Mouse (Mus musculus): ENCODE results near the gene Lcp1.
"Not testable (repeated sequence)": the region's sequence is repeated elsewhere in the genome, so short reads cannot be mapped to it uniquely, and the experiment has no call there.

Lcp1 gene

DNA sequence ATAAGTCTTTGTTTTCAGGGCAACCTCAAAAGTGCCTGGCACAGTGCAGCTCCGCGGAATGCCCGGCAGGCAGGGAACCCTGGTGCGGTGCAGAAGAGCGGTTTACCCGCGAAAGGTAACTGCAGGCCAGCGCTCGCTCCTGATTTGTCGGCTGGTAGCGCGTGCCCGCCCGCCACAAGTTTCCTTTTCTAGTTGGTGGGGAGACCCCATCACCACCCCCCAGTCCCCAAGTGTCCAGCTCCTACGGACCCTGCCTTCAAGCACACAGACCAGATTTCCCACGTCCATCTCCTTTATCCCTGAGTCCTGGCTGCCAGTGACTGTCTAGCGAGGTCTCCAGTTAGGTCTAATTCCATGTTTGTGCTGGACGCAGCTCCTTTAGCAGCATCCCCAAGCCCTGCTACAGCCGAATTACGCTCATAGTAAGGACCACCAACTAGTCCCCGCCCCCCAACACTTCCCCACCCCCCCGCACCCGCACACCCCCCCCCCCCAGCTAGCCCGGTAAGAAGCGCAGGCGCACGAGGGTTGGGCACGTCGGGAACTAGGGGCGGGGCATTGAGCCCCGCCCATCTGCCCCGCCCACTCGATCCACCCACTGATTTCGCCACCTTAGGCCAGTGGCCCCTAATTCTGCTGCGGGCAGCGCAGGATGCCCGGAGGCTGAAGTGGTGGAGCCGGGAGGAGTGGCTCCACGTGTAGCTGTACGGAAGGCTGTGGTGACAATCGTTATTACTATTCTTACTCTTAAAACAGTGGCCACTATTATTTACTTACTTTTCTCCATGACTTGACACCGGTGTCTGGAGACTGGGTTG is at the start of gene Lcp1, which contains the start of gene Lrrc63:
Gene Lcp1, plus strand, starts transcription at position 601 of the 818 bp plus-strand sequence.
Gene Lrrc63, minus strand, starts transcription at position 381 of the 818 bp plus-strand sequence.
- peak; percentile 85 for DNase-seq

DNA sequence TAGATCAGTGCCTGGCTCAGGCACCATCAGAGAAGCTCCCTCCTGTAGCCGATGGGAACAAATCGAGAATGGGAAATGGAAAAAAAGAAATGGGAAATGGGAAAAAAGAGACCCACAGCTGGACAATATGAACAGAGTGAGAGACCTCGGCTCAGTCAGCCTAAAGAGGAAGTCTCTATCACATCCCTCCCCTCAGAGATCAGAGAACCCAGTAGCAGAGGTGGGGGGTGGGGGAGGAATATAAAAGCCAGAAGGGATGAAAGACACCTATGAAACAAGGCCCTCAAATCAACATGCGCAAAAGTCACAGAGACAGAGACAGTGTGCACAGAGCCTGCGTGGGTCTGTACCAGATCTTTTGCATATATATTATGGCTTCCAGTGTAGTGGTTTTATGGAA is 27.9 kb upstream of the Lcp1 start:
- DNase-seq = no peak

DNA sequence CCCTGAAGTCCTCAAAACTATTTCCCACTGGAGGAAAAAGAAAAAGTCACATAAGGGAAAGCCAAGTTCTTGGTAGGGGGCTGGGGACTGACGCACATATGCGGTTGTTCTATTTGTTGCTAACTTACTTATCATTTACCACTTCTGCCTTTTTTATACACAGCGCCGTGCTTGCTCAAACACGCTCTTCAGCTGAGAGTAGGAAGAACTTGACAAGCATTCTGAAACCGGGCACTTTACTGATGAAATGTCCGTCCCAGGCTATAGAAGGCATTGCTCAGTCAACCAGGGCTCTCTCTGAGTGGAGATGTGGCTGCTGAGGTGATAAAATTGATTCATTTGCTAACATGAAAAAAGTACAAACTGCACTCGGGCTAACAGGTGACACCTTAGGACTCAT is 9.2 kb upstream of the Lcp1 start:
- DNase-seq = no peak

DNA sequence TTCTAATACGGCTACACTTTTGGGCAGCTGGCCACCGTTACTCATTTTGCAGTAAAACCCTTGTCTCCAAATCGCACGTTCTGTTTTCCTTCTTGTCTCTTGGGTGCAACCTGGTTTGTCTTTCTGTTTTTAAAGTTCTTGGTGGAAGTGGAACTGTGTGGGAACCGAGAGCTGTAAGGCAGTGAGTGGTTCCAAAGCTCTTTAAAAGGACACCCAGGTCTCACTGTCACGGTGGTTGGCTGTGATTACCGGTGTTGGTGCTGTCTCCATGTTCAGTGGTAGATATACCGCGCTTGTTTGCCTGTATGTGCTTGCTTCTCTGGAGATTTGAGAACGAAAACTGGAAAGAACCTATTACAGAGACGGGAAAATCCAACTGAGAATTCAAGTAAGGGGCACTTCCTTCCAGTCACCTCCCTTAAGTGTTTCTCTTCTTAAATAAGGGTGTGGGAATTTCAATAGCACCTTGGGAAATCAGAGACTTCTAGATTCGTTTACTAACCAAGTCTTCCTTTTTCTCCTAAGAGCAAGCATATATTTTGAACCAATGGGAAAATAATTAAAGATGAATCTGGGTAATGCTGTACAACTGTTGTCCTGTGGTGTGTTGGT is 529 bp downstream of the Lcp1 start:
- no peak for DNase-seq

DNA sequence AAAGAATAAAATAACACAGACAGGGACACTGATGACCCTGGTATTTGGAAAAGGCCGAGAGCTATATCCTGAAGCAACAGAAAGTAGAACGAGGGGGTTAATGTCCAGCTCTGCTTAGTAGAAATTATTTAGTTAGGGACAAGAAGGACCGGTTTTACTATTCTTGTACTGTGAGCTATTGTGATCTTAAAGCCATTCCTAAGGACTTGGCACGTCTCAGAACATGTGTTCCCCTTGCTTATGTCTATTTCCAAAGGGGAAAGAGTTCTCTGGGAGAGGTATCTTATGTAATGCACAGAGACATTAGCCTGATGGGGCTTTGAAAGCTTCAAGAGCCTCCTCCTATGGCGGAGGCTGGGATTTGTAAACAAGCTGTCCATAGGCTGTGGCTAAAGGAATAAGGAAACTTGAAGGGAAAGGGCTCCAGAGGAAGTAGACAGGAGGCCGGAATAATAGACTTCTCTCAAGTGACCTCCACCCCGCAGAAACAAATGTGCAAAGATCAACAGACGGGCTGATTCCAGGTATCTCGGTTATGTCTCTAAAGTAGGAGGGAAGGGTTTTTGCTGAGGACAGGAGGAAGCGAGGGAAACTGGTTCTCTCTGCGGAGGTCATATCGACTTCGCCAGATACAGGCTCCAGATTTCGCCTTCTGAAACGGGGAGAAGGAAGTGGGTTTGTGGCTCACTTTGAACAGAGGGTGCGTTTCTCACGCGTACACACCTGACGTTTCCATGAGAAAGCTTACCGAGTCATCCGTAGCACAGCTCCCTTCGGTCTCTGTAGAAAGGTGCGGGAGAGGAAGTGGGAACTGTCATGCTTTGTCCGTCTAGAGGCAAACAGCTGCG is 5.4 kb downstream of the Lcp1 start:
- DNase-seq = peak; percentile 25

DNA sequence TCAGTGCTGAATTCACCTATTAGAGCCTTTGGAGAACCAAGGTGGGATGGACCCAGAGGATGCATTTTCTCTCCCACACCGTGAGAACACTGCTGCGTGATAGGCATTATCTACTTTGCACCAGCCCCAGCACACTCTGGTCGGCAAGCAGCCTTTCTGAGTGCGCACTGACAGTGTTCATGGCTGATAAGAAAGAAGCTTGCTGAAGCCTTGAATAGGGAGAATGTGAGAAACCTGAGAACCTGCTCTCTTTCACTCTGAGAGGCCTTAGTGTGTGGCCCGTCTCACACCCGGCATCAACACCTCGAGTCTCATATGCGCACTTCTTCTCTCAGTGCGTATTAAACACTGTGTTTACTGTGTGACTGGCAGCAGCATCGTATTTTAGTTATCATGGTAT is 7.6 kb downstream of the Lcp1 start:
- no peak for DNase-seq

DNA sequence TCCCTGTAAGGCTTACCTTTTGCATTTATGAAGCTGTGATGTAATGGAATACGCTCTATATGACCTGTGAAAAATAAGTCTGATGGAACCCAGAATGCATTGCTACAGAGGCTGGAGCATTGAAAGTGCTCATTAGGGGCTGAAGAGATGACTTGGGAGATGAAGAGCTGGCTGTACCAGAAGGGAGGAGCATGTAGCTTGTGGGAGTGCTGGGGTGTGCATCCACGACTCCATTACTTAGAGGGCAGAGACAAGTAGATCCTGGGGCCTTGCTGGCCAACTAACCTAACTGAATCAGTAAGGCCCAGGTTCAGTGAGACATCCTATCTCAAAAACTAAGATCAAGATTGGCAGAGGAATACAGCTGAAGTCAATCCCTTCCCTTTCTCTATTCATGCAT is 8.3 kb downstream of the Lcp1 start:
- DNase-seq = no peak

DNA sequence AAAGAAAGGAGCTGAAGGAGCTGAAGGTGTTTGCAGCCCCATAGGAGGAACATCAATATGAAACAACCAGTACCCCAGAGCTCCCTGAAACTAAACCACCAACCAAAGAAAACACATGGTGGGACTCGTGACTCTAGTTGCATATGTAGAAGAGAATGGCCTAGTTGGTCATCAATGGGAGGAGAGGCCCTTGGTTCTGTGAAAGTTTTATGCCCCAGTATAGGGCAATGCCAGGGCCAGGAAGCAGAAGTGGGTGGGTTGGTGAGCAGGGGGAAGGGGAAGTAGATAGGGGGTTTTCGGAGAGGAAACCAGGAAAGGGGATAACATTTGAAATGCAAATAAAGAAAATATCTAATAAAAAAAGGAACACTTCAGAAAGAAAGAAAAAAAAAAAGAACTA is 16.8 kb downstream of the Lcp1 start:
- not testable (repeated sequence) for DNase-seq

DNA sequence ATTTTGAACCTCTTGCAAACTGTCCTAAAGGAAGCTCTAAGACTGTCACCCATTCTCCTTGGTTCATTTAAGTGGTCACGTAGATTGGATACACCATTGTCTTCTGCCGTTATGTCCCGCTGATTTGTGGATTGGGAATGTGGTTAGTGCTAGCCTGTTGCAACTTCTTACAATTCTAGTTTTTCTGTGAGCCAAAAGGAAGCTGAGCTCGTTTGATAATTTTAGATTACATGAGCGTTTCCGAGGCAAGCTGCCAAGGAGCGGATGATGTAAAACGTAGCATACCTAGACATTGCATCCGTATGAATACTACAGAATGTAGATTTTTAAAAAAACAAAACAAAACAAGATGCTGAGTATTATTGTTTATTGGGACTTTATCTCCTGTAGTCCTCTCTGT is 17.3 kb downstream of the Lcp1 start:
- peak; percentile 66 for DNase-seq

DNA sequence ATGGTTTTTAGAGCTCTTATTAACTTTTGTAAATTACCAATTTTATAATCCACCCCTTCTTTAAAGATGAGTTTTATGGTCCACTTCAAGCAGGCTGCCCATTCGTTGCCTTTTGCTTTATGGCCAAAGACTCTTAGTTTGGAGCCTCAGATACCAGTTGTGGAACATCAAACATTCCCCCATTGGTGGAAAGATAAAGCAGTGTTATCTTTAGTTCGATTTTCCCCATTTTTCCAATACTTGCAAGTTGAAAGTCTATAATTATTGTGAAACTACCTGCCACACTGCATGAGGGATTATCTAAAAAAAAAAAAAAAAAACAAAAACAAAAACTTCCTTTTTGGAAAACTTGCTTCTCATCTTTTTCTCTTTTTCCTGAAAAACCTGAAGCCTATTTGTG is 19.8 kb downstream of the Lcp1 start:
- no peak for DNase-seq

DNA sequence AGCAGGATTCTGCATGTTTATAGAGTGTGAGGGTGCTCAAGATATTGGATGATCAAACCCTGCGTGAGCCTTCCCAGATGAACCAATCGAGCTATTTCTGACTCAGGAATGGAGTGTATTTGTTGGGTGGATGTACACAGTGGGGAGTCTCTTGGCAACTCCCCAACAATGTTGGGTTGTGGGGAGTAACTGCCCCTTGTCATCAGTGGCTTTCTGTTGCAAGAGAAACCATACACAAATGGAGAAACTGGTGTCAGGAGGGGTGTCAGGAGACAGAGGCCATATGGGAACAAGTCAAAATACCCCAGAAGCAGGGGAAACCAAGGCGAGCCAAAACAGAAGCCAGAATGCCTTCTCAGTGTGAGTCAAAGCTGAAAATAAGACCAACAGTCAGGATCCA is 20.2 kb downstream of the Lcp1 start:
- DNase-seq = peak; percentile 30

DNA sequence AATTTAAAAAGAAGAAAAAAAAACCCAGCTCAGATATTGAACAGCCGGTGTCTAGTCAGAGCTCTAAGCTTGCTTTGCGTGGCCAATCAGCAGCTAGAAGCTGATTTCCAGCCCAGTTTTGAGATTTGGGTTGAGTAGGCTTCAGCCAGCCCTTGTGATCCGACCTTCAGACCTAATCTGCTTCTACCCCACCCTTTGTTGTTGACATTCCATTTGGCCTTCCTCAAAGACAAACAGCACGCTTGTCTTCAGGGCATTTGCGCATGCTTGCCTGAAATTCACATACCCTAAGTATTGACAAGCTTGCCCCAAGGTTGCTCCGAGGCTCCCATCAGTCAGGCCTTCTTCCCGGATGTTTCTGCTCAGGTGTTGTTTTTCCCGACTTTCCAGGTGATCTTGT is 23.6 kb downstream of the Lcp1 start:
- no peak for DNase-seq

DNA sequence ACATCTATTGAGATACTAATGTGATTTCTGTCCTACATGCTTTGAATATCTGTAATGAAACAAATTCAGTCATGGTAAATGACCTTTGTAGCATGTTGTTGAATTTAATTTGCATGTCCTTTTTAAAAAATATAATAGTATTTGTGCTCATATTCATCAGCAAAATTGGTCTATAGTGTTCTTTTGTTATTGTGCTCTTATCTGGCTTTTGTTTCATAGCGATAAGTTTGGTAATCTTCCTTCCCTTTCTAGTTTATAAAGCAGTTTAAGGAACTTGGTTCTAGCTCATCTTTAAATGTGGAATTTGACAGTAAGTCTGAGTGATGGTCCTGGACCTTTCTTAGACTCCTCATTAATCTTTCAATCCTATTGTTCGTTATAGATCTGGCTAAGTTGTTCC is 28.5 kb downstream of the Lcp1 start:
- DNase-seq = no peak

DNA sequence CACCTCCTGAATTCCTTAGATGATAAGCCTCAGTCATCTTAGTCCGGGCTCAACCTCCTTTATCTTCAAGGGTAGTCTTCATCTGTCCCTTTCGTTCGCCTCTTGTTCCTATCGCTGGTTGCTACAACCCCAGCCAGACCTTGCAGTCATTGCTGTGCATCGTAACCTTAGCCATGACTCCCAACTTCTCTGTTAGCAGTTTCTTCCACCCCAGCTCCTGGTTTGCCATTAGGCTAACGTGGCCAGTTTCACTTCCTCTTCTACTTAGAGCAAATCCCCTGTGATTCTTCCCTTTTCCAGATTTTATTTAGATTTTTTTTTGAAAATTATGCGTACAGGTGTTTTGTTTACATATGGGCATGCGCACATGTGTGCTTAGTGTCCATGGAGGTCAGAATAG is 33.0 kb downstream of the Lcp1 start:
- no peak for DNase-seq

DNA sequence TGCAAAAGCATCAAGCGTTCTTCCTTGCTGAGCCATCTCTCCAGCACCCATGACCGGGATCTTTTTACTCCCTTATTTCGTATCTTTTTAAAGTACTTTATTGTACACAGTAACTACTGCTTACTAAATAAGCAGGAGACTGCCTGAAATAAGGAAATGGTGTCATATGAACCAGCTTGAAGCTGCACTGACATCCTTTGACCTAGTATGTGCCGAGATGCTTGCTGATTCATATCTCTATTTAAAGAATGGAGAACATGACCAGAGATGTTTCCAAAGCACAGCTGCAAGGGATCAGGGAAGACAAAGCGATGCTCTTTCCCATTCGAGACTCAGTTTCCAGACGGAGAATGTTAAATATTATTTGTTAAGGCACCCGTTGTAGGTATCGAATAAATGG is 33.4 kb downstream of the Lcp1 start:
- DNase-seq = no peak

DNA sequence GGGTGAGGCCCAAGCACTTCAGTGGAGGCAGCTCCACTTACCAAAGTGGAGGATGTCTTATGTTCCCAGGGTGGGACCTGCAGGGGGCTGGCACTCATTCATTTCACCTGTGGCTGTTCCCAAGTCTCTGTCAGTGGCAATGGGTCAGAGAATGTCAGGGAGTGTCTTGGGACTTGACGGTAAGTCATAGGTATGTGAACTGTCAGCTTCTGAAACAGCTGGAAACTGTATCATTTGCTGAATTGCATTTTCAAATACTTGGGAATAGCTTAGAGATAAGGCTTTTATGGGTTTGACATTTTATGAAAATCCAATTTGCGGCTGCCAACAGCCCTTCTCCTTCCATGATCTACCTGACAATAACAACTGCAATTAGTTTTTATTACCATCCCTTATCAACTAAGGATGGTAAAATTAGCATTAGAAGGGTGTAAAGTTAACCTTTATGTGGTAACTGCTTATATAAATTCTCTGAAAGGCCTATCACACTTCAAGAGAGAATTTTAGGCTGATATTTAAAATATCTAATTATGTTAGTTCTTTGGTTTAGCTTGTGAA is 34.8 kb downstream of the Lcp1 start:
- no peak for DNase-seq

DNA sequence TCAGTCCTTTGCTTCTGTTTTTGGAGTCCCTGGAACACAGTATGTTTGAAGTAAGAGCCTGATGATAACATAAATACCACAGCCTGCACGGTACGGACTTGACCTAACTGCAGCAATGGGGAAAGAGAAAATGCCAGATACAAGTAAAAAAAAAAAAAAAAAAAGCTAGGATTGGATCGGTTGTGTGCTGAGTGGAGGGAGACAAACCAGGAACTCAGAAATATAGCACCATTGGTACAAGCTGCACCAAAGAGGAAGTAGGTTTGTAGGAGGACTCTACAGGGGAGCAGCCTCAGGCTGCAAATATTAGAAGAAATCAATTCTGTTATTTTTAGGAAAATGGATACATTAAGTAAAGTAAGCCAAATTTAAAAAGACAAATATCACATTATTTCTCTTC is 37.6 kb downstream of the Lcp1 start:
- no peak for DNase-seq

DNA sequence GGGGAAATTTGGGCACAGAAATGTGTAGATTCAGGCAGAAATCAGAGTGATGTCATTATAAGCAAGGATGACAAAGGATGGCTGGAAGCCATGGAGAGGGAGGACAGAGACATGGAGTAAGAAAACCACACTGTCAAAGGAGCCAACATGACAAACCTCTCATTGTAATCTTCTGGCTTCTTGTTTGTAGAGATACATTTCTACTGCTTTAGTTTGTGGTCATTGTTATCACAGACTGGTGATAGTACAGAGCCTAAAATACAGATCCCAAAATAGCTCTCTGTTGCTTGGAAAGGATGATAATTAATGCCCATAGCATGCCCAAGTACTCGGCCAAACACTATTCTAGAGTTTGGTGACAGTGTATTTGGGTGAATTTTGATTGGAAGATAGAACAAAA is 39.6 kb downstream of the Lcp1 start:
- DNase-seq = no peak

DNA sequence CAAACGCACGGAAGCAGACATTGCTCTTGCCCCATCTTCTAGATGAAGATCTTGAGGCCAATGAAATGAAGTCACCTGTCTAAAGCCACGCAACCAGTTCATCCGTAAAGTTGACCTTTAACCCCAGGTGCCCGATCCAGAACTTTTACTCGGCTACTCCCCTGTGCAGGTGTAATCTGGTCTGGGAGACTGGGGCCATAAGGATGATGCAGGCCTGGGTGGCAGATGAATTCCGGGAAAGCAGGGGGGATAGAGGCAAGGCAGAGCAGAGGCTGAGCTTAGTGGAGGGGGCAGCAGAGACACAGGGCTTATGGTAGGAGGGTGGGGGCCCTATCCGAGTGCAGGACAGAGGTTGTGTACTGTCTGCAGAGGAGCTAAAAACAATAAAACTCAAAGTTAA is 43.4 kb downstream of the Lcp1 start:
- DNase-seq = no peak

DNA sequence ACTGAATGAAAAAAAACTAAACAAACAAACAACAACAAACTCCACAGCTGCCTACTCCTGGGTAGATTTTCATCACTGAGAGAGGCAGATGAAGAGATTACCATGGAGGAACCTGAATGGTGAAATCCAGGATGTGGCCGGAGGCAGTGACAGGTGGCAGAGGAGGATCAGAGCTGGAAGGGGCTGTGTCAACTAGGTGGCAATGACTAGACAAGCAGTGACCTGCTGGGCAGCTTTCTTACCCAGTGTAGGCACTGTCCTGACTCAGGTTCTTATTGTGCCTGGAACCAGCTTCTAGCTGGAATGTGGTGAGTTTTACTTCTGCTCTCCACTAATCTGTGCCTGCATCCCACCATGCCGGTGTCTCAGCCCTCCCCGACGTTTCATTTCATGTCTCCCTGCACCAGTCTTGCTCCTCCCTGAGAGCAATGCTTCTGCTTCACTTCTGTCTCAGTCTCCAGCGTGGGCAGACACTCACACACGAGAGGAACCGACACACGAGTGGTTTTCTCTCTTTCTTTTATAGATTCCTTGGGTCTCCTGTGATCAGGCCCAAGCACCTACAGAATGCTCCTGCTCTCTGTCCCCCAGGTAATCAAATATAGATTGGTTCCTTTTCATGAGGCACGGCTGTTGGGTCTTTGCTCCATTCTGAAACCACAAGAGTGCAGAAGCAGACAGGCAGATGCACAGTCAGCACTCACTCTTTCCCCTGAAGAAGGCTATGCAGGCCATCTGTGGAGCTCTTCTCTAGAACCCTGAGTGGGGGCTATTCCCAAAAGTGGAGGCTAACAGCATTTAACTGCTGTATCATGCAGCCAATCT is 44.0 kb downstream of the Lcp1 start:
- DNase-seq = no peak

DNA sequence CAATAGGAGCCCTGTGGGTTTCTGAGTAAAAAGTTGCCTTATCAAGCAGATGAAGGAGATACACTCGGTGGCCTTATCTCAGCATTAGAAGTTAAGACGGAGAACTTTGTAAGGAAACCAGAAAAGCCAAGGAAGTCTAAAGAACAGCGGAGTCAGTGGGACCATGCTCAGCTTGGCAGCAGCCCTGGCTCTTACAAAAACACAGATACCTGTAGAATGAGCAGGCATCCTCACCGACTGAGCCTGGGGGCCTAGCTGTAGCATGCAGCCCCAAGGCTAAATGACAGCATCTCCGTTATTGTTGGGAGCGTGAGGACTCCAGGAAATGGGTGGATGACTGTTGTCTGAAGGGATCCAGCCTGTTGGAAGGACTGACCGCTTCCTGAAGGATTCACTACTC is 44.9 kb downstream of the Lcp1 start:
- no peak for DNase-seq

DNA sequence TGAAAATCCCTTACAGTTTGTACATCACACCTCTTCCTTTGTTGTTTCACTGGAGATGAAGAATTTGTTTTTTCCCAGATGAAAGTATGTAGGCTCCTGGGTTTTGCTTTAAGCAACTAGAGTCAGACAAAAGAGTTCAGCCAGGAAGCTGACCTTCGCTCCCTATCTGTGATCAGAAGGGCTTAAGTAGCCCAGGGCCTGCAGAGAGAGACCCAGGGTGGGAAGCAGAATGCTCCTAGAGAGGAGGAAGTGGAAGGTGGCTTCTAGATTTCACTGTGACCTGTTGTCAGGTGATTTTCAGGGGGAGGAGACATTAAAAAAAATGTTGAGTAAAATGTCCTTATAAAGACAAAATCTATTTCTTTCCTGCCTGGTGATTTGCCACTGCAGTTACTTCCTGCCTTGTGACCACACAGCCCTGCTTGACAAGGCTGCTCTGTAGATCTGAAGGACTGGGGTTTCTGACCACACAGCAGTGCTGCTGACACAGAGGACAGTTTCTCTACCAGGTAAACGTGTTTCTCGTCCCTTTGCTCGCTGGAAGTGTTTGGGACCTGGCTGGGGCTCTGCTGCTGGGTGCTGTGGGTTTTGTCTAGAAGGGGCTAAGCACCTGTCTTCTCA is 45.6 kb downstream of the Lcp1 start:
- DNase-seq = peak; percentile 37
